Mouse (Mus musculus): ENCODE results near the gene Zkscan17.

DNA sequence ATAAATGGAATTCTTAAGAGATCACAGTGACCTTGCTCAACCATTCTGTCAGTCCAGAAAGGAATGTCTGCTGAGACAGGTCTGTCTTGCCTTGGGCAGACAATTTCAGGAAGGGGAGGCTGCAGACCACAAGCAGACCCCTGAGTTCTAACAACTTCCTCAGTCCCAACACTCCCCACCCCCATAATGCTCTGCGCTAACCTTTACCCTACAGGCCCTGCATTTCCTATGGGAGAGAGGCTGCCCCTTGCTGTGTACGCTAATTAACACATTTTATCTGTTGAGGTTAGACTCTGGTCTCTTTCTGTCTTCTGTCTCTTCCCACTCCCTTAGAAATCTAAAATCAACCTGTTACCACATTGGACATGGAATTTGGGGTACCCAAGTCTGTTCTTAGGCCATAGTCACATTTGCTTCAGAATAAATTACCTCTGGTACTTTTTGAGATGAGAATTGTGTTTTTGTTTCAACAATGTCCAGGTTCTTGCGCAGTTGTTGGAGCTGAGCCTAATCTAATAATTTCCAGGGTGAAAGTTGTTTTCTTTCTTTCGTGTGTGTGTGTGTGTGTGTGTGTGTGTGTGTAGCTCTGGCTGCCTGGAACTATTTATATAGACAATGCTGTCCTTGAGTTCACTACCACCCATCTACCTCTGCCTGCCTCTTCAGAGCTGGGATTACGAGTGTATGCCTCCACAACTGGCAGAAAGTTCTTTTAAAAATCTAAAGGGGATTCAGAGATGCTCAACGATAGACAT is 6.6 kb downstream of the Zkscan17 start:
- TF ChIP-seq CTCF (IDR thresholded peaks at IDR 0.05; ENCODE audit: low read depth) (no peak), EP300 (IDR thresholded peaks at IDR 0.05; ENCODE audit: low read depth) (no peak)
